Mouse (Mus musculus): ENCODE results near the gene Zfp281.

DNA sequence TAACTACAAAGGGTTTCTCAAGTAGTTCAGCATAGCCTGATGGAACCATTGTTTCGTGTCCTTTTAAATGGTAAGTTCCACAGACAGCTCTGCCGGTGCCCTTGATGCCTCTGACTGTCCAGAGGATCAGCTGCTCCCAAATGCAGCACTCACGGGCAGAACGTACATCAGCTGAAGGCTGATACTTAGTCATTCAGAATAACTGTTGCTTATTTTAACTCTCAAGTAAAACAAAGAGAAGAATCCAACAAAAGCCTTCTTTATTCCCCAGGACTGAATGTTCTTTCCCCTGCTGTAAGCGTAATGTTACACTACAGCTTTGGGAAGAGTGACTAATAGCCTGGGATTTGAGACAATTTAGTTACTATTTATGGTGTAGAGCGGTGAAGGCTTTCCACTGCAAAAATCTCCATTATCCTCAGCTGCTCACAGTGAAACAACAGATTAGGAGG lies 11.4 kb upstream of the Zfp281 start:
- TF ChIP-seq ZC3H11A (IDR thresholded peaks at IDR 0.05; ENCODE audit: borderline replicate concordance, low read depth, low read length) (no peak), ZNF384 (IDR thresholded peaks at IDR 0.05; ENCODE audit: low read depth, low read length) (no peak), MAFK (IDR thresholded peaks at IDR 0.05; ENCODE audit: insufficient read depth, low read depth, low read length) (no peak), CHD2 (IDR thresholded peaks at IDR 0.05; ENCODE audit: low read depth, low read length) (no peak; the same call in 1 of the 2 replicates)

All from ES-E14 (cell line).